Mouse (Mus musculus): ENCODE results near the gene Ppp1cb.
A peak's percentile ranks its signal among the peaks of the same experiment; 100 is the strongest.
"Not testable (repeated sequence)": the region's sequence is repeated elsewhere in the genome, so short reads cannot be mapped to it uniquely, and the experiment has no call there.

Gene Ppp1cb

GRCm38 (mm10) chr5:32458408-32459143 is at the start of gene Ppp1cb:
Ppp1cb (plus strand) TSS chr5:32458843.
- peak; percentile 98 for DNase-seq

DNA sequence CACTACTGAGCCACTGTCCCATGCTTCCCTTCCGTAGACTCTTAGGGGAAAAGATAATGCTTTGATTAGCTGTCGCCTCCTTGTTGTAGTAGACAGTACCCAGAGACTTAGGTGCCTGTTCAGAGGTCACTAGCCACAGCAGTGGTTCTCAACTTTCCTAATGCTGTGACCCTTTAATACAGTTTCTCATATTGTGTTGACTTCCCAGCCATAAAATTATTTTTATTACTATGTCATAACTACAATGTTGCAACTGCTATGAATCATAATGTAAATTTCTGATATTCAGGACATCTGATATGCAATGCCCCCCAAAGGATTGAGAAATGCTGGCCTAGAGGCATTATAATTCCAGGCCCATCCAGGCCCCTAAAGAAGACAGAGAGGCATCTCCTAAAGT is 48.9 kb upstream of the Ppp1cb start:
- DNase-seq = no peak

DNA sequence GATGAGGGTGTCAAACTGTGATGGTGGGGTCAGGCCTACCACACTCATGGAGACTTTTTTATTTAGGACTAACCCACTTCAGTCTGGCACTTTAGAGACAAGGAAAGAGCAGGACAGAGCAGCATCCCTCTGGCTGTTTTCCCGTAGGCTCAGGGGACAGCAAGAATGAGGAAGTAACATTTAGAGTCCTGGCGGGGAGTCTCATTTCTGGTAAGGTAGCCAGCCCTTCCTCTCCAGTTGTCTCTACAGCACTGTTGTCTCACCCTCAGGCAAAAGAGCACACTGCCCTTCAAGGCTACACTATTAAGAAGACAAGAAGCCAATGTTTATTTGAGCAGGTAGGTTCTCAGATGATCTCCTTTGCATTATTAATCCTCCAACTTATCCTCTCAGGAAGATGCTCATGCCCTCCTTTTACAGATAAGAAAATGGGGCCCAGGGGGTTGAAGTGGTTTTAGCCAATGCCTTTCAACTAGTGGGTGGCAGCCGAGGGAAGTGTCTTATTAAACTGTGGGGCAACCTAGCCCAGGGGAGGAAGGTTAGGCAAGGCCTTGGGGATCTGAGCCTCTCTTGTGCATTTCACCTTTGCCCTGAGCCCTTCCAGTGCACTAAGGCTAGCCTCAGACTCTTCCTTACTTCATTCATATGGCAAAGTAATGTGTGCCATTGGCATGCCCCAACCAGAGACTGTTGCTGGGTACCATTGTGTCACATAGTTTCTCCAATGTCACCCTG is 47.5 kb upstream of the Ppp1cb start:
- no peak for DNase-seq

DNA sequence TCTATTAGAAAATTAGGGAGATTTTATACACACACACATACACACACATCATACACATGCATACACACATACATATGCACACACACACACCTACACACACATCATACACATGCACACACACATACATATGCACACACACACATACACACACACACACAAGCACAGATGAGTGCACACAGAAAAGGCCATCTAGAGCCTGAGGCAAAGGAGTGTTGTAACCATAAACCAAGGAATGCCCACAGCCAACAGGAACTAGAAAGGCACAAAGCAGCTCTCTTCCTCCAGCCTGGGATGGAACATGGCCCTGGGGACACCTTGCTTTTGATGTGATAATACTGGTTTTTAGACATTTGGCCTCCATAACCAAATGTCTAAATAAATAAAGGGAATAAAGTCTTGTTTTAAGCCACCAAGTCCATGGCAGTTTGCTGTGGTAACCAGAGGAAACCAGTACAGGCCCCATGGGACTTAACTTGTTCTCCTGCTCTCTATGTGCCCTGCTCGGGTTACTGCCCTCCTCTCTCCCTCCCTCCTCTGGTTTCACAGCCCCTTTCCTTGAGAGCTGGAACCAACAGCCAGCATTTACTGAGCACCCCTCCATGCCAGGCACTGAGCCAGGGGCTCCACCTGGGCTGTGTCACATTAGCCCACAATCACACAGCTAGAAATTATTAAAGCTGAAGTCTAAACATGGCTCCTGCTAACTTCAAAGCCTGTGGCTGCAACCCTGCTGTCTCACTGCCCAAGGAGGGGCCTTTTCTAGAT is 46.3 kb upstream of the Ppp1cb start:
- no peak for DNase-seq

- no peak for DNase-seq
These were observed 45.6 kb upstream of the Ppp1cb start for GRCm38 (mm10) chr5:32413083-32413482.

- DNase-seq = no peak
These were observed 45.1 kb upstream of the Ppp1cb start for GRCm38 (mm10) chr5:32413569-32413968.

- DNase-seq = no peak
These were observed 44.1 kb upstream of the Ppp1cb start for GRCm38 (mm10) chr5:32414461-32414985.

DNA sequence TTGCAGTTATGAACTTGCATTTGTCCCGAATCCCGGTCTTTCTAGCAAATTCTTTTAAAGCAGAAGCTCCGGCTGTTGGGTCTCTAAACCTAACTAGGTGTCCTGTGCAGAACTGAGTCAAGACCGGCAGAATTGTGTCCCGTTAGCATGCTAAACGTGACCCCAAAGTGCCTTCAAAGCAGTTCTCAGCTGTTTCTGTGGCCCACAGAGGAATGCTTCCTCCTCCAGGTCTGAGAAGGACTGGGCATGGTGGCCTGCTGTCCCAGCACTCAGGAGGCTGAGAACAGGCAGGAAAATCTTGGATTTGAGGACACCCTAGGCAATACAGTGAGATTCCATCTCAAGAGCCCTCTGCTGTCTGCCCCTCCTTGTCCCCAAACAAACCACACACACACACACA is 43.1 kb upstream of the Ppp1cb start:
- no peak for DNase-seq

DNA sequence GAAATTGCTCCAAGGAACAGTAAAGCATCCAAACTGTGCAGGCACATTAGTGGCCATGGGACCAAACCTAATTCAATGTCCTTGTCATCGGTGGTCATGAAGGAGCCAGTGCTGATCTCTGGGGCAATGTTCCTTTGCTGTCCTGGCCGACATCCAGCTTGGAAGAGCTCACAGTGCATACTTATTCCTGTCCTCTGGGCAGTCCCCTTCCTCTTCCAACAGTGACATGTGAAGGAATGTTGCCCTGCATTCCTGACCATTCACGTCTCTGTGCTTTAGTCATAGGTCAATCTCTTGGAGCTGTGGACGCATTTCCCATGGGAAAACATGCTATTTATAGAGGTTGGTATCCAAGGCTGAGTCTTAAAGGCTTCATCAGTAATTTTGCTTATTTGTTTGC is 41.8 kb upstream of the Ppp1cb start:
- DNase-seq = no peak

- no peak for DNase-seq
These were observed 36.5 kb upstream of the Ppp1cb start for GRCm38 (mm10) chr5:32422081-32422589.

GRCm38 (mm10) chr5:32423339-32424046 is 35.1 kb upstream of the Ppp1cb start:
- no peak for DNase-seq

- DNase-seq = no peak
These were observed 34.2 kb upstream of the Ppp1cb start for GRCm38 (mm10) chr5:32424464-32424863.

GRCm38 (mm10) chr5:32425485-32426171 is 33.0 kb upstream of the Ppp1cb start:
- no peak for DNase-seq

GRCm38 (mm10) chr5:32430399-32430798 is 28.2 kb upstream of the Ppp1cb start:
- no peak for DNase-seq

- DNase-seq = not testable (repeated sequence)
These were observed 24.3 kb upstream of the Ppp1cb start for GRCm38 (mm10) chr5:32434346-32434745.

GRCm38 (mm10) chr5:32435612-32436011 is 23.0 kb upstream of the Ppp1cb start:
- DNase-seq = no peak

GRCm38 (mm10) chr5:32437901-32438563 is 20.6 kb upstream of the Ppp1cb start:
- DNase-seq = no peak

- no peak for DNase-seq
These were observed 20.1 kb upstream of the Ppp1cb start for GRCm38 (mm10) chr5:32438564-32438922.

- DNase-seq = no peak
These were observed 17.3 kb upstream of the Ppp1cb start for GRCm38 (mm10) chr5:32441336-32441735.

DNA sequence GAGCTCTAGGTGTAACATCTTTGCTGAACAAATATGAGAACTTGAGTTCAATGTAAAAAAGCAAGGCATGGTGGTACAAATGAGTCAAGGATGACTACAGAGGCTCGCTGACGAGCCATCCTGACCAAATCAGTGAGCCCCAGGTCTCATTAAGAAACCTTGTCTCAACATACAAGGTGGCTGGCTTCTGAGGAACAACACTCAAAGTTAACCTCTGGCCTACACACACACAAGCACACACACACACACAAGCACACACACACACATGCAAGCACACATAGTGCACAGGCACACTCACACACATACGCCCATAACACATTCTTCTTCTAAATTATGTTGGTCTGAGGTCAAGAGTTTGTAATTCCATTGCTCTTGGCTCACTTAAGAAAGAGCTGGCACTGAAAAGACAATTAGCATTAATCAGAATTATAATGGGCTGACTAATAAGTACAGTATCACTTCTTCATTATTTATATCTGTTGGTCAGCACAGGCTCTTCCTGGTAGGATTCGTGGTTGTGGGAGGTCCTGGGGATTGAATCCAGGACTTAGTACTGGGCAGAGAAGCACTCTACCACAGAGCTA is 16.6 kb upstream of the Ppp1cb start:
- no peak for DNase-seq

DNA sequence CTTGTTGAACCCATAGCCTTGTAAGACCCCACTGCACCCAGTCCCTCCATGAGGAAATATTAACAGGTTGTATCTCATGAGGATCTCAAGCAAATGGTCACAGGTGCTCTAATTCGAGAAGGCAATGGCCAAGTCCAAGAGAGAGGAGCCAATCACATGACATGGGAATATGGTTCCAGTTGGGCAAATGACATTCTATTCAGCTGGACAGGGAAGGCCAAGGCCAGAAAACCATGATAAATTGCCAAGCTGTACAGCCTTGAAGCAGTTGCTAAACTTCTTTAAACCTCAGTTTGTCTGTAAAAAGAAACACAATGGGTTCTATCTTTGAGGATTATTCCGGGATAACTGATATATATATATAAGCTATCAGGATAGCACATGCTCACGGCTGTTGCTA is 14.7 kb upstream of the Ppp1cb start:
- no peak for DNase-seq

Data from right cerebral cortex, postnatal 25 days (tissue).